Mouse (Mus musculus) liver, embryonic 11.5 days (tissue): ENCODE data around the gene Rad21l. TPM values are rescaled to one million over a fixed set of nuclear protein-coding genes. Genes with fewer than 3 reads are reported as not detected.

Experiments
- ATAC-seq: fragments of 200-750 bp; cut with Nextera tagmentation; replicated peaks from 2 replicates; pipeline ENCODE4 v1.8.0; 2017; ENCODE audit warnings: moderate number of reproducible peaks, mild to moderate bottlenecking, moderate TSS enrichment, moderate library complexity; ENCODE audit not compliant: low FRiP score
- DNase-seq: peaks from one replicate; pipeline ENCODE4 v3.0.0-alpha.2; 2017; ENCODE audit warnings: low spot score
- H3K27ac ChIP-seq: fragments of 300-500 bp; sonication (generic); 2 replicates; pipeline ENCODE4 v1.5.1; 2014; ENCODE audit warnings: mild to moderate bottlenecking, low read depth, low read length, control low read depth
- H3K27me3 ChIP-seq: fragments of 300-500 bp; sonication (generic); replicated peaks from 2 replicates; pipeline ENCODE4 v1.6.1; 2014; ENCODE audit warnings: low read length, mixed read lengths; ENCODE audit not compliant: control insufficient read depth, insufficient read depth
- H3K36me3 ChIP-seq: fragments of 300-500 bp; sonication (generic); 2 replicates; pipeline ENCODE4 v1.6.1; 2014; ENCODE audit warnings: mild to moderate bottlenecking, low read length, moderate library complexity, mixed read lengths; ENCODE audit not compliant: control insufficient read depth, insufficient read depth
- H3K4me1 ChIP-seq: fragments of 300-500 bp; sonication (generic); replicated peaks from 2 replicates; pipeline ENCODE4 v1.6.1; 2014; ENCODE audit warnings: low read length, mixed read lengths; ENCODE audit not compliant: control insufficient read depth, insufficient read depth
- H3K4me2 ChIP-seq: fragments of 300-500 bp; sonication (generic); 2 replicates; pipeline ENCODE4 v1.6.1; 2014; ENCODE audit warnings: mild to moderate bottlenecking, control low read depth, moderate library complexity
- H3K4me3 ChIP-seq: fragments of 300-500 bp; sonication (generic); 2 replicates; pipeline ENCODE4 v1.5.1; 2014; ENCODE audit warnings: low read depth, low read length, control low read depth
- H3K9ac ChIP-seq: fragments of 300-500 bp; sonication (generic); 2 replicates; pipeline ENCODE4 v1.6.1; 2014; ENCODE audit warnings: low read depth, low read length, control low read depth
- H3K9me3 ChIP-seq: fragments of 300-500 bp; sonication (generic); 2 replicates; pipeline ENCODE4 v1.6.1; 2016; ENCODE audit warnings: low read length, inconsistent platforms, mixed read lengths; ENCODE audit not compliant: control insufficient read depth
- WGBS: fragments of 180-500 bp; shearing (Covaris S2); extraction: QIAGEN DNeasy Blood & Tissue Kit; methylation state at CpG from one replicate; pipeline ENCODE4 v1.1.7; 2014; 5-methylcytosine and 5-hydroxymethylcytosine counted together
- polyA plus RNA-seq: library from polyadenylated mRNA; unstranded; fragments of >200 nt; fragmentation: Nextera tagmentation; extraction: Ambion mirVana; gene quantifications from 2 replicates; pipeline ENCODE4 v1.2.1, GENCODE M21; 2014

Gene Rad21l
- polyA plus RNA-seq, 1 experiment from 2014 or later = not detected

- 43% methylated on average over 3 of the region's 3 CpGs for WGBS
- no peak for ATAC-seq
Observed at GRCm38 (mm10) chr2:151609974-151610373, 58.4 kb downstream of the Rad21l start.

GRCm38 (mm10) chr2:151608435-151608834 lies 59.9 kb downstream of the Rad21l start:
- Histone ChIP-seq H3K27ac (no peak overlapping the region), H3K4me3 (no peak overlapping the region), H3K4me2 (no peak overlapping the region), H3K27me3 (no peaks in the 10 kb centered on the region), H3K9me3 (no peaks in the 10 kb centered on the region), H3K9ac (no peak overlapping the region), H3K36me3 (no peaks in the 10 kb centered on the region), H3K4me1 (no peaks in the 10 kb centered on the region)
- no peak for ATAC-seq
- DNase-seq = no peak
- 57% methylated on average over 1 of the region's 1 CpGs for WGBS

More at GRCm38 (mm10) chr2:151609974-151610373, 58.4 kb downstream of the Rad21l start:
- Histone ChIP-seq H3K27ac (no peak overlapping the region), H3K9ac (no peak overlapping the region), H3K4me1 (no peaks in the 10 kb centered on the region), H3K4me3 (no peak overlapping the region), H3K36me3 (no peaks in the 10 kb centered on the region), H3K9me3 (no peaks in the 10 kb centered on the region), H3K4me2 (no peak overlapping the region), H3K27me3 (no peaks in the 10 kb centered on the region)
- DNase-seq = no peak

GRCm38 (mm10) chr2:151605437-151605987 lies 62.8 kb downstream of the Rad21l start:
- H3K4me1 ChIP-seq = no peaks in the 10 kb centered on the region
- H3K9me3 ChIP-seq = no peaks in the 10 kb centered on the region
- H3K4me2 ChIP-seq = no peak overlapping the region
- DNase-seq = no peak
- H3K4me3 ChIP-seq = no peak overlapping the region
- H3K27me3 ChIP-seq = no peaks in the 10 kb centered on the region
- H3K27ac ChIP-seq = no peak overlapping the region
- no peaks in the 10 kb centered on the region for H3K36me3 ChIP-seq
- peak; percentile 24; the same call in 1 of the 2 replicates for ATAC-seq
- 41% methylated on average over 11 of the region's 11 CpGs for WGBS
- no peak overlapping the region for H3K9ac ChIP-seq

- DNase-seq = no peak
- whole genome bisulfite sequencing = 59% methylated on average over 4 of the region's 4 CpGs
- no peak overlapping the region for H3K4me2 ChIP-seq
- H3K27me3 ChIP-seq = no peaks in the 10 kb centered on the region
- ATAC-seq = no peak
- no peaks in the 10 kb centered on the region for H3K9me3 ChIP-seq
- H3K36me3 ChIP-seq = no peaks in the 10 kb centered on the region
- no peak overlapping the region for H3K9ac ChIP-seq
- H3K4me1 ChIP-seq = no peaks in the 10 kb centered on the region
- no peak overlapping the region for H3K27ac ChIP-seq
- no peak overlapping the region for H3K4me3 ChIP-seq
Observed at GRCm38 (mm10) chr2:151603630-151604029, 64.7 kb downstream of the Rad21l start.

GRCm38 (mm10) chr2:151602106-151602505 lies 66.2 kb downstream of the Rad21l start:
- Histone ChIP-seq H3K9me3 (no peaks in the 10 kb centered on the region), H3K4me1 (no peaks in the 10 kb centered on the region), H3K27ac (no peak overlapping the region), H3K4me3 (no peak overlapping the region), H3K36me3 (no peaks in the 10 kb centered on the region), H3K4me2 (no peak overlapping the region), H3K9ac (no peak overlapping the region), H3K27me3 (no peaks in the 10 kb centered on the region)
- 64% methylated on average over 4 of the region's 4 CpGs for WGBS
- DNase-seq (no peak), ATAC-seq (no peak)

GRCm38 (mm10) chr2:151598068-151598467 lies 70.3 kb downstream of the Rad21l start:
- no peaks in the 10 kb centered on the region for H3K27me3 ChIP-seq
- WGBS = 71% methylated on average over 2 of the region's 2 CpGs
- H3K9me3 ChIP-seq = no peaks in the 10 kb centered on the region
- ATAC-seq = no peak
- no peak overlapping the region for H3K27ac ChIP-seq
- no peak for DNase-seq
- no peak overlapping the region for H3K4me2 ChIP-seq
- no peak overlapping the region for H3K4me3 ChIP-seq
- H3K9ac ChIP-seq = no peak overlapping the region
- H3K4me1 ChIP-seq = no peaks in the 10 kb centered on the region
- H3K36me3 ChIP-seq = no peaks in the 10 kb centered on the region

Other genes with a start within 250 kb of the Rad21l start
- not detected in 2 replicates for gene 4921509C19Rik, start 192.4 kb downstream of the Rad21l start, polyA plus RNA-seq
- gene Nsfl1c, start 174.4 kb downstream of the Rad21l start, polyA plus RNA-seq = 193 and 198 TPM in 2 replicates
- 428 and 455 TPM in 2 replicates for gene Fkbp1a, start 126.0 kb downstream of the Rad21l start, polyA plus RNA-seq
- 0.60 TPM in 1 of 2 replicates, not detected in the other for gene Sdcbp2, start 95.9 kb downstream of the Rad21l start, polyA plus RNA-seq
- 0.36 and 0.56 TPM in 2 replicates for gene Snph, start 35.9 kb downstream of the Rad21l start, polyA plus RNA-seq
- gene Tmem74b, start 33.5 kb upstream of the Rad21l start, polyA plus RNA-seq = 0.32 and 0.62 TPM in 2 replicates
- 61.4 and 63.8 TPM in 2 replicates for gene Psmf1, start 75.7 kb upstream of the Rad21l start, polyA plus RNA-seq
- gene Rspo4, start 174.4 kb upstream of the Rad21l start, polyA plus RNA-seq = 0.47 and 0.74 TPM in 2 replicates
- 0.32 and 0.42 TPM in 2 replicates for gene Angpt4, start 242.7 kb upstream of the Rad21l start, polyA plus RNA-seq